Mouse (Mus musculus): ENCODE measurements around the gene Bnc2. TPM values are rescaled to one million over a fixed set of nuclear protein-coding genes. Genes with fewer than 3 reads are reported as not detected.

Gene Bnc2
- total RNA-seq, 2 experiments from 2014 or later: 14.6 to 17.3 TPM

DNA sequence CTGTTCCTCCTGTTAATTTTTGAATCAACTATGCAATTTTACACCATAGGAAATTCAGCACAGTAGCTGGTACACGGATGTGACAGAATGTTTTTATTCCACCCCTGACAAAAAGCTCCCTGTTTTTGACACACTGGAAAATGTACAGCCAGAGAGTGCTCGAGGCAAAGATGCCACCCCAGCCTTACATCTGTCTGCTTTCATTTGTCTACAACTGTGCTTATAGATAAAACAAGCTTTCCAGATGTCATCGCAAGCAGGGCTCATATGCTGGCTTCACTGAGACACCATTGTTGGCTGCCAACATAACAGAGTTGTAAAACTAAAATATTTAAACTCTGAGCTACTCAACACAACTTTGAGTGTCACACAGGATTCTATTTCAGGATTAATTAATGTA lies 343.6 kb downstream of the Bnc2 start:
- DNase-seq (ENCODE audit: low spot score in 2 of 2): no peak

DNA sequence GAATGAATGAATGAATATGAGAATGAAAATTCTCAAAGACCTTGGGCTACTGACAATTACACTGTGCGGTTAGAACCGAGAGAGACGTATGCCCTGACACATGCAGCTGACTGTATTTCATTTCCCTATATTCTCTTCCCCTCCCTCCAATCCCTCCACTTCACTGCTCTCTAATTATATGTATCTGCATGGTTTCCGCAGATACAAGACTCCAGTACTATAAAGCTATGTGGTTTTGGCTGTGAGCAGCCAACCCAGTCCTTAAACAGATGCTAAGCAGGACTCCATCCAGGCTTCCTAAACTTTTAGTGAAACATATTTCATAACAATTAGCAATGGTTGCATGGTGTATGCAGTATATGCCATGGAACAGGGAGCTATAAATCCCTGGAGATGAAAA lies 344.6 kb downstream of the Bnc2 start:
- no peak for DNase-seq (ENCODE audit: low spot score in 2 of 2)

DNA sequence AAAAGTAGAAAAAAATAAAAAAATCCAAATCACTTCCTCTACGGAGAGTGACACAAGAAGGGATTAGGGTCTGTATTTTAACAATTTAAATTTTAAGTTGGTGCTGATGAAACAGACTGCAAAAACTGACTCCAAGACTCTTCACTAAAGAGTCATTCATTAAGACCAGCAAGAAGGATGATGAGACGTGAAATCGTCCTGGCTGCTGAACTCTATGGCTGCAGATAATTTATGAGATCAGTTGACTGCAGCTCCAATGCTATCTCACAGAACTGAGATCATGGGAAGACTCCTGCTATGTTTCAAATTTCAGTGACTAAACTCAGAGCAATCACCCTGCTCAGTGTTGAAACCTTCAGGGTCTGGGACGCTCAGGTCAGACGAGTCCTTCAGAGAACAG lies 345.4 kb downstream of the Bnc2 start:
- no peak for DNase-seq (ENCODE audit: low spot score in 2 of 2)

DNA sequence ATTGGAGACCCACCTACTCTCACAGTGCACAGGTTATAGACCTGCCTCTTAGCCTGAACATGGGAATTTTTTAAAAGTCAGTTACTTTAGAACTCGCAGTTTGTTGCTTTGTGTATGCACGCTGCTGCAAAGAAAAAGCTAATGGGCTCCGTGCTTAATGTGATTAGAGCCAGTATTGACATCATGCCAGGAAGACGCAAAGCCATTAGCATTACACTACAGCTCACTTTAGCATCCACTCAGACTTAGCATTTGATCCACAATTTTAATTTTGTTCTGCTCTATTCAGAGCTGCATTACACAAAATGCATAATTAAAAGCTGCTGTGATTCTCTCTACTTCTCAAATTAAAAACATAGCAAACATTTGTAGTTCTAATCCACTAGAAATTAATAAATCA lies 350.7 kb downstream of the Bnc2 start:
- no peak for DNase-seq (ENCODE audit: low spot score in 2 of 2)

DNA sequence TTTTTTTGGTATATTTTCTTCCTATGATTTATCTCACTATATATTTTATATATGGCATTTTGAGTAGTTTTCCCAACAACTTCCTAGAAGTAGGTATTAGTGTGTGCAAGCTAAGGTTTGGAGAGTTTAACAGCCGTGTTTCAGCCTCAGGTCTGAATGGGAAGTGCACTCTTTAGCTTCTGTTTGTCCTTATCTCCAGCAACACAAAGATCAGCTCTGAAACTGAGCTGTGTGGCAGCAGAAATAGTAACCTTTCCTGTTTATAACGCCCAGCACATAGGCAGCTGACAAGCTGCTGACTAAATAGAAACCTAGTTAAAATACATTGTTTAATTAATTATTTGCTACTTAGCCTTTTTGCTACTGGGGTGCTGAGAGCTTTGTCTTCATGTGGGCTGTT lies 353.5 kb downstream of the Bnc2 start:
- DNase-seq (ENCODE audit: low spot score in 2 of 2): no peak

DNA sequence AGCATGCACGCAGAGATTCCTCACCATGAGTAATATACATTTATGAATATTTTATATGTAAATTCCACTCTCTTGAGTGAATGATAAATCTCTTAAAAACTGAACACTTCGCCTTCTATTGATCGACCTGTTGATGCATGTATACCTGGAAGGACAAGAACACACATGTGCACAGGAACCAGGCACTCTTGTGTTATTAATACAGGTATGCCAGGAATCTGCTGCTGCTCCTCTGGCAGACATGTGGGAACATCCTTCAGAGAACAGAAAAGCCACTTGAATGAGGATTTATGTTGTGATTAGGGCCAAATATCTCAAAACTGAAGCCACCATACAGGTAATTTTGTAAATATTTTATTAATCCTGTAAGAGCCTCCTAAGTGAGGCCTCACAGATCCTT lies 357.7 kb downstream of the Bnc2 start:
- no peak for DNase-seq (ENCODE audit: low spot score in 2 of 2)

DNA sequence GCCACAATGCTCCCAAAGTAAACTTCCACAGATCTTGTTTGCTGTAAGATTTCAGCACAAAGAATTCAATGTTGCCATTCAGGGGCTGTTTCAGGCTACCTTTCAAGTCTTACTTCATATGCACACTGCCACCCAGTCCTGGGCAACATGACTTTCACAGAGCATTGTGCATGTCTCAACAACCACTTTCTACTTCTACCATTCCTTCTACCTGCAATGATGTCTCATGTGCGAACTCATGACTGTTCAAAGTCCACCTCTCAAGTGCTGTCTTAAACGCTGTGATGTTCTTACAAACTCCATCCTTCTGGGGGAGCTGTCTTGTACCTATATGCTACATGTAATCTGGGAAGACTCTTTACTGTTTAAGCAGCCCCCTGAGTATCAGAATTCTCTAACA lies 363.7 kb downstream of the Bnc2 start:
- DNase-seq (ENCODE audit: low spot score in 2 of 2): no peak

DNA sequence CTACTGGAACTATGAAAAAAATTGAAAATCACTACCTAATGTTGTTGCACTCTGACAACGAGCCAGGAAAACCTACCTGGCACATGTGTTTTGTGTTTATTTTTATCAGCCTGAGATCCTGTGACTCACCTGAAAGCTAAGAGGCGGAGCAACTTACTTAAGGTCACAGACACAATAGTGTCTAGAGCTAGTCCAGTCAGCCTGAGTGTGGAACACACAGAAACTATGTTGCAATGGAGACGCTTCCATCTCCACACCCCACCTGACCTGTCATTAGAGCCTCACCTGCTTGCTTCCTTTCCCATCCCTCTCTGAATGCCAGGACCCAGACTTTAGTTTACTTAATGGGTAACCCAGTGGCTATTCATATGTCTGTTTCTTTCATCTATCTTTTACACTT lies 364.2 kb downstream of the Bnc2 start:
- no peak for DNase-seq (ENCODE audit: low spot score in 2 of 2)

DNA sequence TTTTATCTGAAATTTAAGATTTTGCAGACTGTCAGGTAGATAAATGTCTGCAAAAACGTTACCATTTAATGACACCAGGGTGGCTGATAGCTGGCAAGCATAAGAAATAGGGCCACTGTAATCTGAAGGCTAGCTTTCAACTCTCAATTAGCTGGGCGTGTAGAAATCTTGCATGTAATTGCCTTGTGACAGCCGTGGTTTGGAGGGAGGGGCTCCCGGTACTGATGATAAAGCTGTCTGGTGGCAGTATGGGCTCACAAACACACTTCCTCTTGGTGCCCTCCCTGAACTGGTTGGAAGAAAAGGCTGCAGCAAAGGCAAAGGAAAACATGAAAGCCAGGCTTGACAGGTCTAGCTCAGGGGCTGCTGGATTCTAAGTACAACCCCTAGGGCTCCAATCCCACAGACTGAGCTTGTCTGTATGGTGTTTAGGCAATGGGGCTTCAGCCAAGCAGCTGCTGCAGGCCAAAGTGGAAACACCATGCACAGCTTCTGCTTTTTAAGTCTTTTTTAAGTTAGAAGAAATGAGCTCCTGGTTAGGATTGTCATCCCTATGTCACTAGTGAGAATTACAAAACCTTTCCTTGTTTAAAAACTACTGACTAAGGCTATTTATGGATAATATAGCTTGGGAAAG lies 366.7 kb downstream of the Bnc2 start:
- no peak for DNase-seq (ENCODE audit: low spot score in 2 of 2)

DNA sequence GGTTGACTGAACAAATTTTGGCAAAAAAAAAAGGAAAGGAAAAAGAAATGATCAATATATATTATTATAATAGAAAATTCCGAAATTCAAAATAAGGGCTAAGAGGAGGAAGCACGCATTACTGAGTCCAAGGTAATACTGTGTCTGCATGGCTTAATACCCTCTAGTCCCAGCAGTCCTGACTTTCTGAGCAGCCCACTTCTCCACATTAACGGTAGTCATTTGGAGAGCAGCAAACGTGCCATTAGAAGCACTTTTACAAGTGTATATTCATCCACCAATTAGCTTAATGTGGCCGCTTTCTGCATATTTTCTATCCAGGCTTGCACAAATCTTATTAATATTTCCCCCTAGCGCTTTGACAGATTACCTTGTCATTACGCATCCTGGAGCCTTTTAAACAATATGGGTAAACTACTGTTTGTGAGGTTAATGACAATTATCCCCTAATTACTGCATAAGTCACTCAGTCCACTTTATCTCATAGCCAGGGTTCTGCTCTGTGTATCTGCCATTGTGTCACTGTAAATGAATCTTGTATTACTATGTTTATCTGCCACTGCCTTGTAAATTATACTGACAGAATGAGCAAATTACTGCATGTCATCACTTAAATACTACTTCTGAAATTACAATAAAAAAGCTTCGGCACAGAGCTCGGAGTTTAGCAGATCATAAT lies 368.0 kb downstream of the Bnc2 start:
- no peak for DNase-seq (ENCODE audit: low spot score in 2 of 2)

DNA sequence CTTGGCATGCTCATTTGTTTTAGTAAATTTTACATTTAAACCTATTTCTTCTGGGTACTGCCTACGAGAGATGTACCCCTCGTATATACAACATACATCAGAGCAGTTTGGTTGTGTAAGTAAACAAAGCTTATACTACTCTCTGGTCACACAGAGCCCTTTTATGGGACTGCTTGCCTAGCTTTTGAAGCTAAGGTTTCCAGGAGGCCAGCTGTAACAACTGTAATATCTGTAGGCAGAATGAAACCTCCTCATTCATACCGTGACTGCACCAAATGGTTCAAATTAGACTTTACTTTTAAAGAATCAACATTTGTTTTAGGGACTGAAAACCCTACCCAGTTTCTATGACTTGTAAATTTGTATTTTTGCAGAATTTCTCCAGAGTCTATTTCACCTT lies 372.1 kb downstream of the Bnc2 start:
- DNase-seq (ENCODE audit: low spot score in 2 of 2): no peak

DNA sequence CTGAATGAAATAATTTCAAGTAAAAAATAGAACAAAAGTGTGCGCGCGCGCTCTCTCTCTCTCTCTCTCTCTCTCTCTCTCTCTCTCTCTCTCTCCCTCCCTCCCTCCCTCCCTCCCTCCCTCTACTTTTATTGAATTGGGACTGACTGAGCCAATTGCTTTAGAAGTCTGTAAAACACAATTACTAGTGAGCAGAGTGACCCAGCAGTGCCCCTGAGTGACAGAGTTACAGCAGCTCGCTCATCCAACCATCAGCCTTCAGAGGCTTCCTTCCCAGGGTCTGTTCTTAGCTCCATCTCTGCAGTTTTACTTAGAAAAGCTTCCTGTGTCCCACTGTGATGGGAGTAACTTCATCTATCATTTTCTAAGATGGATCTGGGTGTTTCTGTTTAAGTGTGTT lies 389.9 kb downstream of the Bnc2 start:
- no peak for DNase-seq (ENCODE audit: low spot score in 2 of 2)

DNA sequence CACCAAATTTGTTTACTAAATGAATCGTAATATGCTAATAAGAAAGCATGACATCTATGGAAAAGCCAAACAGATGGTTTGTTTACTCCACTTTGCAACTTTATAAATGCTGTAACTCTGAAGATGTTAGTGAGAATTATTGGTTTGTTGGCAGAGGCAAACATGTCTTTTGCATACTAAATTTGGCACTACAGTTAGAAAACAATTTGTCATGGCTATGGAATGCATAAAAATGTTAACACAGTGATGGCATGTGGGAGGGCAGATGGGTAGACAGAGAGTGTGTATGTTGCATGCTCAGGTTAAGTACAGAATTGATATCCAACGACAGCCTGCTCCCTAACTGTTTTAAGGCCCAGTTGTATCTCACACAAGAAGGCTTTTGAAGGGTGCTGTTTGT lies 392.4 kb downstream of the Bnc2 start:
- DNase-seq (ENCODE audit: low spot score in 2 of 2): no peak

DNA sequence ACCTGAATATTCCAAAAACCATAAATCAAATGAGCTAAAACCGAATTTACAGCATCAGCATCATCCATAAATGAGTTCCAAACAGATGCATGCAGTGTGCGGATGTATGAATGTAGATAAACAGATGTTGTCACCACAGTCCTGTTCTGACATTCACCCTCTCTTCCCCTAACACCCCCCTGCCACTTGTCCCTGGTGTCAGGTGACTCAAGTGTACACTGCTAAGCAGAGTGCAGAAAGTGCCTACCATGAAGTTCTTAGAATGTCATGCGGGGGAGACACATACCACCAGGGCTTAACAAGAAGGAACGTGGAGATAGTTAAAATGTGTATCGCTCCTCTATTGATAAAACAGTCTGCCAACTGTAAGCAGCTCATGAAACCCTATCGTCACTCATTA lies 396.9 kb downstream of the Bnc2 start:
- no peak for DNase-seq (ENCODE audit: low spot score in 2 of 2)

DNA sequence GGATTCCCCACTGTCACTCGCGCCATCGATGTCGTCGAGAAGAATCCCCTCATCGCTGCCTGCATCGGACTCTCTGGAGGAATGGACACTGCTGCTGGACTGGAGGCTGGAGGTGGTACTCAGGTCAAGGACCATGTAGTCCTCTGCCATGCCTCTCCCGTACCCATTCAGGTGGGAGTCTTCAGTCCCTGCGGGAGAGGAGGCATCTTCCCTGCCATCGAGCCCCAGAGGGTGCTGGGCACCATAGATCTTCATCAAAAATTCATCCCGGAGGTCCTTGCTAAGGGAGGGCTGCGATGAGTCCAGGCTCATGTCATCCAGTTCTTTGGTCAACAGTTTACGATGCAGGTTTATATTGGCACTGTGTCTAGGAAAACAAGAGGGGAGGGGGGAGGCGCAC lies 399.0 kb downstream of the Bnc2 start:
- no peak for DNase-seq (ENCODE audit: low spot score in 2 of 2)

DNA sequence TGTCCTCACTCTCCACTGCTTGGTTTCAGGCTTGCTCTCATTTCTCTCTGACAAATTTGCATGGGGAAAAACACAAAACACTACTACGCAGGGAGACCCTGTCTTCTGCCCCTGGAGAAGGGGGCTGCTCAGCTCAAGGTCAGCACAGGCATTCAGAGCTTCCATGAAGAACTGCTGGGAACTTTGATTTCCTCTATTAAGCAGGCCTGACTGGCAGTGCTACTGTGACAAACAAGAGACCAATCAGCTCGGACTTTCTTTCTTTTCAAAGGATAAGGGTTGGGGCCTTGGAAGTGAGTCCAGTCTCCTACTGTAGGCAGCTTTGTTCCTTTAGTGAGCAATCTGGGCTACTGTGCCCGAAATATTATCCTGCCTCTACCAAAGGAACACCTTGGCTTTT lies 400.9 kb downstream of the Bnc2 start:
- DNase-seq (ENCODE audit: low spot score in 2 of 2): no peak

DNA sequence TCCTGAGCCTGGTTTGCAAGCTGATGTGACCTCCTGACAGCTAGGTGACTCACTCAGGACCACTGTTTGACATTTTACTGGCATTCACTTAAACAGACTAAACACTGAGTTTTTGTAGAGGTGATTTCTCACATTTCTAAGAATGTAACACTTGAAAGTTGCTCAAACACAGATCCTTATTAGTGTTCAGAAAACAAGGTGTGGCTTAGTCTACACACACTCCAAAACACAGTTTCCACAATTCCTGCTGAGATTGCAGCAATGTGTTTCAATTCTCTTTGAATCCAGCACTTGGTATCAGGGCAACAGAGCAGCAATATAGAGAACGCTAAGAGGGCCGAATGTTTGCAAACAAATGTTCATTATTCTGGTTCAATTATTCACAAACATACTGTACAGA lies 402.2 kb downstream of the Bnc2 start:
- no peak for DNase-seq (ENCODE audit: low spot score in 2 of 2)

DNA sequence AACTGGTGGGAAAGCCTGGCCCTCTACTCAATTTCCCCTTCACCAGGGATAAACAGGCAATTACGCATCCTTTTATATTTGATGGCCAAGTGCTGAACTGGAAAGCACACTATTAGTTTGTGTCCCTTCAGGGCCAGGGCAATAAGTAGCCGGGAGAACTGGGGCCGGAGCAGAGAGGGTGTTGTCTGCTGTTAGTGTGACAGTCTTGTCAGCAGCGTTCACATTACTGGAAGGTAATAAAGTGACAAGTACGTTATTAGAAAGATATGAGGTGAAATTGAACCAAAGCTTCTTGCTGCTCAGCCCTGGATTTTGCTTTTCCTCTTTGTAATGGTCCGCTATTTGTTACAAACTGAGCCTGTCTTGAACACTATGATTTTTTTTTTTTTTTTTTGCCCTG lies 405.2 kb downstream of the Bnc2 start:
- DNase-seq (ENCODE audit: low spot score in 2 of 2): no peak

DNA sequence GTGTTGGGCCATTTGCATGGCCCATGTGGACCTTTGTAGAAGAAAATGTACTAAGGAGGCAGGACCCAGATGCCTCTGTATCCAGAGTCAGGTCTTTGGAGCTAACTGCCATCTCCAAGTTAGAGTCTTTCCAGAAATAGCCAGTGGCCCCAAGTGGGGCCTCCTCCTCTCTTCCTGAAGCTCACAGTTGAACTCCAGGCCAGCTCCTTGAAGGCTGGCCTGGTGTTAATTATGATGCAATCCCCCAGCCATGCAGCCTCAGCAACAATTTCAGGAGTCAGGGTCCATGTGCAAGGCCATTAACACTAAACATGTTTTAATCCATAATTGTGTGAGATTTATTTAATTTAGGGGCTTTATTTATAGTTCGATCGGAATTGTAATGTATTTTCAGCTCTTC lies 427.7 kb downstream of the Bnc2 start:
- DNase-seq (ENCODE audit: low spot score in 2 of 2): no peak

DNA sequence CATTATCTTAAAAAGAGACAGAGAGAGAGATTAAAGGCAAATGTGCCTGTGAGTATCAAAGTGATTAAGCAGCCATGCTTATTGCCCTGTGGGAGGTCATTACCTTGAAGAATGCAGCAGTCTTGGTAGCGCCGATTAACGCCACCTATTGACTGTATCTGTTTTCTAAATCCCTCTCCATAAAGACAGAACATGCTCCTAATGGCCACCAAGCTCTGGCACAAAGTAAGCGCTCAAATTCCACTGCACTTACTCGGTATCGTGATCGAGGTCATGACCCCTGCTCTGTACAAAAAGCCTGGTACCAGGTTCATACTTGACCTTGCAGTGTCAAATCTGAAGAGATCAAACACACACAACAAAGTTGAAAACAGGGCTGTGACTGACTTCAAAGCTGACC lies 442.7 kb downstream of the Bnc2 start:
- DNase-seq (ENCODE audit: low spot score in 2 of 2): no peak

DNA sequence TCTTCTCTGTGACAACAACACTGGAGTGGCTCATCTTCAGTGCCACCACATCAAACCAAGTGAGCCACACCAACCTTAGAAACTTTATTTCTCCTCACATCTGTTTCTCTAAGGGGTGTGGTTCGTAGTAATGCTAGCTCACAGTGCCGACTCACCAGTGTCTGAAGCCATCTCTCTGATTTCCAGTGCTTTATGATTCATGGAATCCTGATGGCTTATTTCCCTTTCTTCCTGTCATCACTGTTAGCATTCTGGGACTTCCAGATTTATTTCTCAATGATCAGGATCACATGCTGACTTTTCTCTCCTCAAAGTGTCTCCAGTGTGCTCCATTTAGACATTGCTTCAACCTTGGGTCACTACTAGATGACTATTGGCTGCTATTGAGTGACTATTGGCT lies 443.8 kb downstream of the Bnc2 start:
- DNase-seq (ENCODE audit: low spot score in 2 of 2): no peak

DNA sequence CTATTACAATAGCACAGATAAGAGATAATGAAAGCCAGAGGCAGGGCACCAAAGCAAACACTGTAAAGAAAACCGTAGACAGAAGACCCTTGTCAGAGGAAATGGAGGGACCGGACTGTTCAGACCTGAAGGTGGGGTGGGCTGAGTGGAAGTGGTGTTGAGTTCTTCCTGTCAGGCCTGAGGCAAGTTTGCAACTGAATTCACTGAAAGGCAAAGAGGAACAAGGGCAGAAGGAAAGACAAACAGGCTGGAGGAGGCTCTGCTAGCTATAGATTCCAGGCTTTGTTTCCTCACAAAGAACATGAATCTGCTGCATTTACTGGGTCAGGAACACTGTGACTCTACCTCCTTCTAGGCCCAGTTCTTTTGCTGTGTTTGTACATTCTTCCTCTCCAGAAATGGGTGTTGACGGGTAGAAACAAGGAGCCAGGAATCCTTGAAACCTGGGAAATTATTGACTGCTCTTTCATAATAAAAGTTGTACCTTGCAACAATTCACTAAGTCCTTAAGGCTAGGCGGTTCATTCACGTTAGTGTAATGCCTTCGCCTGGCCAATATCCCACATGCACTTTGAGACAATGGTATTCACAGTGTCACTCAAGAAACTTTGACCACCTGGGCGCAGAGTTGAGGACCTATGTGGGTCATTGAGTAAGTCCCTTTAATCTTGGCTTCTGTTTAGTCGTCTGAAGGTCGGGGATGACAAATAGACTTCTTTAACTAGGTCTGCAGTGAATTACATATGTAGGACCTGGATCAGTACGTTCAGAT lies 445.7 kb downstream of the Bnc2 start:
- no peak for DNase-seq (ENCODE audit: low spot score in 2 of 2)

DNA sequence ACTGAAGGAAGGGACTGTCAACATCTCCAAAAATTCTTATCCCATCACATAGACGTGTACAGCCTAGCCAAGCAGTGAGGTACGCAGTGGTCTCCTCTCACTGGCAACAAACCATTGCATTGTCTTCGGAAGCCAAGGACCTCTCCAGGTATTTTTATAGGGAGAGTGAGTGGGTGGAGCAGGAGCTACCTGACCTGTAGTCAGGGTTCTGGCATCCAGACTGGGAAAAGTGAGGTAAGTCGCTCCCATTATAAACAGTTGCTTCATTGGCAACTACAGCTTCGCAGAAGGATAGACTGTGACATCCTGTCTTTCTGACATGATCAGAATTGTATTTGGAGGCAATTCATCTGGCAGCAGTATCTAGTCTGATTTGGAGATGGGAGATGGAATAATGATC lies 446.5 kb downstream of the Bnc2 start:
- DNase-seq (ENCODE audit: low spot score in 2 of 2): no peak
